Mouse (Mus musculus) liver, adult 2 months (tissue): ENCODE data around the gene Klra1. TPM values are rescaled to one million over a fixed set of nuclear protein-coding genes. Genes with fewer than 3 reads are reported as not detected.

Experiments
- DNase-seq: peaks from one replicate; pipeline ENCODE4 v3.0.0-alpha.2; 2011; ENCODE audit warnings: low read depth, low spot score; ENCODE audit errors: extremely low read depth
- H3K27ac ChIP-seq: fragments of 200-500 bp; replicated peaks from 2 replicates; pipeline ENCODE4 v1.5.1; 2012; ENCODE audit warnings: low read depth, mild to moderate bottlenecking, control low read depth, inconsistent platforms, low read length; ENCODE audit not compliant: insufficient read depth
- H3K27me3 ChIP-seq: fragments of 200-500 bp; 2 replicates; pipeline ENCODE4 v1.6.1; 2012; ENCODE audit warnings: mild to moderate bottlenecking, moderate library complexity, low read length, inconsistent platforms; ENCODE audit not compliant: control insufficient read depth, insufficient read depth
- H3K36me3 ChIP-seq: fragments of 200-500 bp; 2 replicates; pipeline ENCODE4 v1.6.1; 2012; ENCODE audit warnings: low read length, inconsistent platforms; ENCODE audit not compliant: control insufficient read depth, insufficient read depth
- H3K4me1 ChIP-seq: fragments of 200-500 bp; 2 replicates; pipeline ENCODE4 v1.6.1; 2011; ENCODE audit warnings: low read length; ENCODE audit not compliant: control insufficient read depth, insufficient read depth
- H3K4me3 ChIP-seq: fragments of 200-500 bp; 2 replicates; pipeline ENCODE4 v1.5.1; 2011; ENCODE audit warnings: low read depth, mild to moderate bottlenecking, control low read depth, low read length, moderate library complexity; ENCODE audit not compliant: insufficient read depth
- H3K79me2 ChIP-seq: fragments of 200-500 bp; 2 replicates; pipeline ENCODE4 v1.6.1; 2012; ENCODE audit warnings: inconsistent platforms, mild to moderate bottlenecking, low read length, moderate library complexity; ENCODE audit not compliant: control insufficient read depth, insufficient read depth
- H3K9ac ChIP-seq: fragments of 200-500 bp; 2 replicates; pipeline ENCODE4 v1.6.1; 2012; ENCODE audit warnings: low read depth, mild to moderate bottlenecking, control low read depth, inconsistent platforms, low read length
- CTCF ChIP-seq: fragments of 200-500 bp; IDR thresholded peaks from 2 replicates; pipeline ENCODE4 v1.5.1; 2011; ENCODE audit warnings: low read depth, low read length, control low read depth
- POLR2A ChIP-seq: fragments of 200-500 bp; IDR thresholded peaks from 2 replicates; pipeline ENCODE4 v1.6.1; 2011; ENCODE audit warnings: low read length, control low read depth; ENCODE audit not compliant: insufficient read depth; ENCODE audit errors: extremely low read depth
- WGBS: fragments of 180-500 bp; shearing (Covaris S2); methylation state at CpG from one replicate; pipeline ENCODE4 v1.1.7; 2018; 5-methylcytosine and 5-hydroxymethylcytosine counted together
- polyA plus RNA-seq: library from polyadenylated mRNA; depleted of rRNA; stranded (reverse); fragments of >200 nt; gene quantifications from 2 replicates; pipeline ENCODE4 v1.2.3, GENCODE M21; 2012; rRNA removed
- total RNA-seq: library from RNA; depleted of rRNA; stranded (reverse); fragments of >200 nt; gene quantifications from 2 replicates; pipeline ENCODE4 v1.2.3, GENCODE M21; 2014; rRNA removed

Gene Klra1
- total and polyA plus RNA-seq, 2 experiments = 0.09 TPM; not detected in 1

GRCm38 (mm10) chr6:130337411-130337810, 49.3 kb downstream of the Klra1 start, which contains the start of gene Klra3:
TSS of gene Klra3 (minus strand) at chr6:130337574.
- no peak within 1 kb of the TSS for H3K27ac ChIP-seq
- no peak within 1 kb of the TSS for H3K9ac ChIP-seq
- no peak for DNase-seq
- H3K27me3 ChIP-seq = no peaks in the 10 kb centered on the region
- H3K4me1 ChIP-seq = no peaks in the 10 kb centered on the region
- H3K4me3 ChIP-seq = no peak within 1 kb of the TSS
- no peaks in the 10 kb centered on the region for H3K79me2 ChIP-seq
- TF ChIP-seq POLR2A (no peak), CTCF (no peak)
- 78% methylated on average over 8 of the region's 8 CpGs for WGBS
- H3K36me3 ChIP-seq = no peaks in the 10 kb centered on the region

Other genes with a start within 250 kb of the Klra1 start
- 0.20 TPM in 1 of 2 replicates, not detected in the other for gene Klra9, start 193.8 kb downstream of the Klra1 start, total RNA-seq
- not detected in 2 replicates for gene Klra9, start 193.8 kb downstream of the Klra1 start, polyA plus RNA-seq
- 0.27 TPM in 1 of 2 replicates, not detected in the other for gene Klra7, start 153.6 kb downstream of the Klra1 start, total RNA-seq
- gene Klra7, start 153.6 kb downstream of the Klra1 start, polyA plus RNA-seq = not detected in 2 replicates
- gene Klra10, start 104.9 kb downstream of the Klra1 start, total RNA-seq = not detected in 2 replicates
- not detected in 2 replicates for gene Klra10, start 104.9 kb downstream of the Klra1 start, polyA plus RNA-seq
- 0.20 TPM in 1 of 2 replicates, not detected in the other for gene Klra3, start 49.3 kb downstream of the Klra1 start, total RNA-seq
- not detected in 2 replicates for gene Klra3, start 49.3 kb downstream of the Klra1 start, polyA plus RNA-seq